Mouse (Mus musculus) cortical plate, adult 2 months (tissue): ENCODE results near the gene Hal.

Source experiments
- CTCF ChIP-seq: fragments of 200-500 bp; IDR thresholded peaks from 2 replicates; pipeline ENCODE4 v1.5.1; 2011; ENCODE audit warnings: mild to moderate bottlenecking, control low read depth, low read length; ENCODE audit not compliant: insufficient read depth; ENCODE audit errors: extremely low read depth
- POLR2A ChIP-seq: fragments of 200-500 bp; IDR thresholded peaks from 2 replicates; pipeline ENCODE4 v1.6.1; 2011; ENCODE audit warnings: mild to moderate bottlenecking, low read length, control low read depth; ENCODE audit not compliant: insufficient read depth; ENCODE audit errors: extremely low read depth

- TF ChIP-seq POLR2A (no peak), CTCF (peak; percentile 29; the same call in 1 of the 2 replicates)
Measured at GRCm38 (mm10) chr10:93485055-93485691, 3.4 kb upstream of the Hal start.
